Mouse (Mus musculus) right cerebral cortex, adult 18-20 months (tissue): ENCODE measurements around the gene Olfr132.
"Not testable (repeated sequence)": the region's sequence is repeated elsewhere in the genome, so short reads cannot be mapped to it uniquely, and the experiment has no call there.

Experiments used
- DNase-seq: peaks from one replicate; pipeline ENCODE4 v3.0.0; 2022; ENCODE audit warnings: mixed read lengths

Olfr132 gene

GRCm38 (mm10) chr17:38134426-38134825 is at the start of gene Olfr132:
TSS of gene Olfr132 (minus strand) at chr17:38134526.
- no peak for DNase-seq

- DNase-seq, result no peak
Observed at GRCm38 (mm10) chr17:38171088-38171487, 36.8 kb upstream of the Olfr132 start, which contains the start of gene Olfr134. TSS of gene Olfr134 (plus strand) at chr17:38171388.

GRCm38 (mm10) chr17:38144981-38145380 is 10.7 kb upstream of the Olfr132 start, which contains the start of gene Olfr133:
TSS of gene Olfr133 (plus strand) at chr17:38145281.
- no peak for DNase-seq

- not testable (repeated sequence) for DNase-seq
Observed at GRCm38 (mm10) chr17:38125371-38125770, 9.0 kb downstream of the Olfr132 start.

GRCm38 (mm10) chr17:38124199-38124598 is 10.1 kb downstream of the Olfr132 start:
- not testable (repeated sequence) for DNase-seq

GRCm38 (mm10) chr17:38088593-38088992 is 45.7 kb downstream of the Olfr132 start, which contains the start of gene Olfr131:
TSS of gene Olfr131 (minus strand) at chr17:38088693.
- no peak for DNase-seq

GRCm38 (mm10) chr17:38082364-38082763 is 52.0 kb downstream of the Olfr132 start:
- DNase-seq, result no peak
